Mouse (Mus musculus): Measurements from ENCODE around the gene Myo16. TPM values are rescaled to one million over a fixed set of nuclear protein-coding genes. Genes with fewer than 3 reads are reported as not detected.

Gene Myo16
- polyA plus RNA-seq, 1 experiment from 2014 or later: 0.25 TPM

DNA sequence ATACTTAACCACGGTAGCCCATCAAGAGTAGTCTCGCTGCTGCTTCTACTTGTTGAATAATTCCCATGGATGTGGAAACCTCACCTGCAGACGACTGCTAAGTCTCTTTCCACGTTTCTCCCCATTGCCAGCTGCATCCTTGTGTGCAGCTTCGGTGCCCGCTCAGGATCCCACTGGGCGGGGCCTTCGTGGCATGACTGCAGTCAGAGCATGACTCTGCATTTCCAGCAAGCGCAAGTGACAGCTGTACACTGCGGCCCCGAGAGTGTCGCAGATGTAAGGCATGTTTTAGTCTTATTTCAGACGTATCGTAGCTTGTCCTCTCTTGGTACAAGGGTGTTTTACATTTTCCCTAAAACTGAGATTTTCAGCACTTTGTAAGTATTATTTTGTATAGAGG is 294.8 kb downstream of the Myo16 start:
- no peak overlapping the region for H3K4me2 ChIP-seq (ENCODE audit: low read depth, low read length)
- no peak overlapping the region for H3K4me3 ChIP-seq (ENCODE audit: low read length)
- H3K9me3 ChIP-seq (ENCODE audit: control insufficient read depth, low read length): no peaks in the 10 kb centered on the region
- ATAC-seq (ENCODE audit: low read depth): no peak
- no peak overlapping the region for H3K27ac ChIP-seq (ENCODE audit: low read length)
- whole genome bisulfite sequencing: 73% methylated on average over 14 of the region's 14 CpGs
- H3K27me3 ChIP-seq (ENCODE audit: control insufficient read depth, insufficient read depth, low read depth, low read length): no peaks in the 10 kb centered on the region
- no peaks in the 10 kb centered on the region for H3K36me3 ChIP-seq (ENCODE audit: control insufficient read depth, insufficient read depth, low read length)
- no peak overlapping the region for H3K9ac ChIP-seq (ENCODE audit: low read length)
- no peaks in the 10 kb centered on the region for H3K4me1 ChIP-seq (replicated peaks; ENCODE audit: control insufficient read depth, insufficient read depth, low read length)

DNA sequence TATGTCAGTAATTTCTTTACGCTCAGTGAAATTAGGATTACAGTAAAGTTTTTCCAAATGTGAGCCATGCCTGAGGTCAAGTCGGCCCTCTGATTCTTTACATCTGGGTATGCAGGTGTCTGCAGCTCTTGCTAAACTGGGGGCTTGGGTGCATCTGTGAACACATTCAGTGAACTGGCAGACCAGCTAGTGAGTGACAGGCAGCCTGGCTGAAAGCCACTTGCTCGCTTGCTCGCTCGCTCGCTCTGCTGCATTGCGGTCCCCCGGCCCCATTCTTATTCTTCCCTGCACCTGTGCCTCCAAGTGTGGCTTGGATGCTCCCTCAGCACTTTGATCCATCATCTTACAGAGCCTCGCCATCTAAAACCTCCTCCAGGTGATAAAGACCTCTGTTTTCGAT is 299.3 kb downstream of the Myo16 start:
- H3K27me3 ChIP-seq (ENCODE audit: control insufficient read depth, insufficient read depth, low read depth, low read length): no peaks in the 10 kb centered on the region
- no peak overlapping the region for H3K9ac ChIP-seq (ENCODE audit: low read length)
- no peak overlapping the region for H3K27ac ChIP-seq (ENCODE audit: low read length)
- no peak for ATAC-seq (ENCODE audit: low read depth)
- WGBS: 76% methylated on average over 10 of the region's 10 CpGs
- H3K4me3 ChIP-seq (ENCODE audit: low read length): no peak overlapping the region
- no peaks in the 10 kb centered on the region for H3K9me3 ChIP-seq (ENCODE audit: control insufficient read depth, low read length)
- no peak overlapping the region for H3K4me2 ChIP-seq (ENCODE audit: low read depth, low read length)
- no peaks in the 10 kb centered on the region for H3K36me3 ChIP-seq (ENCODE audit: control insufficient read depth, insufficient read depth, low read length)
- H3K4me1 ChIP-seq (replicated peaks; ENCODE audit: control insufficient read depth, insufficient read depth, low read length): no peaks in the 10 kb centered on the region

DNA sequence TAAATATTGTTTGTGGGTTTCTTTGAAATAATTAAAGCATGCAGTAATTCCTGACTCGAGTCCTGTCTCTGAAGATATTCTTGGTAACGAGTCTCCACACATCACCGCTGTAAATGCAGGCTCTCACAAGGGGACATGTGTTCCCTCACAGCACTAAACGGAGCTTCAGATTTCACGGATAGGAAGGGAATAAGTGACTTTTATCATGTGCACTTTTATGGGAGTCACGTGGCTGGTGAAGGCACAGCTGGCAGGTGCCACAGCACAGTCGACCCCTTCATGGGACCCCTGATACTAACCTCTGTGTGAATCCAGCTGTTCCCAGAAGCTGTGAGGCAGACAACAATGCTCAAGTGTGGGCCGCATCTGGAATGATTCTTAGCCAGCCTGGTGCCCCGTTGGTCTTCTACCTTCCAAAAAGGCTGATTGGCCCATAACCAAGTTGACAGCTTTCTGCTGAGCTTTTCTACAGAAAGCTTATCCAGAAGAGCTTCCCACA is 304.5 kb downstream of the Myo16 start:
- H3K9ac ChIP-seq (ENCODE audit: low read length): no peak overlapping the region
- no peaks in the 10 kb centered on the region for H3K4me1 ChIP-seq (replicated peaks; ENCODE audit: control insufficient read depth, insufficient read depth, low read length)
- H3K4me2 ChIP-seq (ENCODE audit: low read depth, low read length): no peak overlapping the region
- H3K27me3 ChIP-seq (ENCODE audit: control insufficient read depth, insufficient read depth, low read depth, low read length): no peaks in the 10 kb centered on the region
- H3K36me3 ChIP-seq (ENCODE audit: control insufficient read depth, insufficient read depth, low read length): no peaks in the 10 kb centered on the region
- WGBS: 67% methylated on average over 9 of the region's 9 CpGs
- no peak for ATAC-seq (ENCODE audit: low read depth)
- H3K9me3 ChIP-seq (ENCODE audit: control insufficient read depth, low read length): no peaks in the 10 kb centered on the region
- no peak overlapping the region for H3K27ac ChIP-seq (ENCODE audit: low read length)
- H3K4me3 ChIP-seq (ENCODE audit: low read length): no peak overlapping the region

DNA sequence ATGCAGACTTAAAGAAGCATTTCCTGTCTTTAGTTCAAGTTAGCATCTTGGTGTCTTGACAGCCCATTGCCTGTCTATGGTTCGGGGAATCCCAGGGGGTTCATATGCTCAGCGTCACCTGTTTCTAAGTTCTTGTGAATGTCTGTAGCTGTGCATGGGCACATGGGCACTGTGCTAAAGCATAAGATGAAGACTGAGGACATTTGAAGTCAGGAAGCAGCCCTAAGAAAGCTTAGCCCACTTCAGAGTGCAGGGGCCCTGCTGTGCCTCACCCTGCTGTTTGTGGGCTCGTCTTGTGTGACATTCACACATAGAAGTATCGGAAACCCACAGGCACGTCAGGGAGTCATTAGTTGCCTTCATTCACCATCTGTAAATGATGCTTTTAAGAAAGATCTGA is 308.6 kb downstream of the Myo16 start:
- 70% methylated on average over 5 of the region's 5 CpGs for WGBS
- H3K9me3 ChIP-seq (ENCODE audit: control insufficient read depth, low read length): no peaks in the 10 kb centered on the region
- no peak overlapping the region for H3K4me2 ChIP-seq (ENCODE audit: low read depth, low read length)
- no peak overlapping the region for H3K4me3 ChIP-seq (ENCODE audit: low read length)
- H3K36me3 ChIP-seq (ENCODE audit: control insufficient read depth, insufficient read depth, low read length): no peaks in the 10 kb centered on the region
- ATAC-seq (ENCODE audit: low read depth): no peak
- no peaks in the 10 kb centered on the region for H3K27me3 ChIP-seq (ENCODE audit: control insufficient read depth, insufficient read depth, low read depth, low read length)
- H3K27ac ChIP-seq (ENCODE audit: low read length): no peak overlapping the region
- H3K9ac ChIP-seq (ENCODE audit: low read length): no peak overlapping the region
- no peaks in the 10 kb centered on the region for H3K4me1 ChIP-seq (replicated peaks; ENCODE audit: control insufficient read depth, insufficient read depth, low read length)

DNA sequence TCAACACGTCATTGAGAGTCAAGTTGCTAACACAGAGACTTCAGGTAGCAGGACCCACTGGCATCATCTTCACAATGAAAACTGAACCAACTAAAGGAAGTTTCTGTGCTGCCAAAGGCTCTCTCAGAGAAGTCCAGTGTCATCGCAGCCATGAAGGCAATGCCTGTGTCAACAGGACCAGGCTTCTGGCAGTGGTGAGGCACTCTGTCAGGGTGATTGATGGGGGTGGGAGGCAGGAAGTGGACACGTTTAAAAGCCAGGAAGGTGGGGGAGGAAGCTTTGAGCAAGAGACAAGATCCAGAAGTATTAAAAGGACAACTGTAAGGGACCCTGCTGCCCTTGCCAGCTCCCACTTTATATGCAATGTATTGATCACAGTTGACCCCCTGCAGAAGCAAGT is 314.8 kb downstream of the Myo16 start:
- 16% methylated on average over 3 of the region's 3 CpGs for WGBS
- no peak for ATAC-seq (ENCODE audit: low read depth)

DNA sequence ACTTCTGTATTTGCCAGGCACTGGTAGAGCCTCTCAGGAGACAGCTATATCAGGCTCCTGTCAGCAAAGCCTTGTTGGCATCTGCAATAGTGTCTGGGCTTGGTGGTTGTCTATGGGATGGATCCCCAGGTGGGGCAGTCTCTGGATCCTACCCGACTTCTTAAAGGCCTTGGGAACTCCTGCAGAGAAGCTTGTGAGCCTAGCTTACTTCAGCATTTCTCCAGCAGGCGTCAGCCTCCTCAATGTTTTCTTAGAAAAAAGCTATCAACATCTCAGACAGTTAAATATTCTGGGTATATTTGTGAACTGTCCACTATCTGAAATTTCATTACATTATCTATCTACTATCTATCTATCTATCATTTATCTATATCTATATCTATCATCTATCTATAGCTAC is 315.9 kb downstream of the Myo16 start:
- H3K27me3 ChIP-seq (ENCODE audit: control insufficient read depth, insufficient read depth, low read depth, low read length): no peaks in the 10 kb centered on the region
- H3K4me2 ChIP-seq (ENCODE audit: low read depth, low read length): no peak overlapping the region
- H3K4me1 ChIP-seq (replicated peaks; ENCODE audit: control insufficient read depth, insufficient read depth, low read length): no peaks in the 10 kb centered on the region
- no peaks in the 10 kb centered on the region for H3K9me3 ChIP-seq (ENCODE audit: control insufficient read depth, low read length)
- no peak overlapping the region for H3K4me3 ChIP-seq (ENCODE audit: low read length)
- H3K9ac ChIP-seq (ENCODE audit: low read length): no peak overlapping the region
- WGBS: 55% methylated on average over 2 of the region's 2 CpGs
- no peak for ATAC-seq (ENCODE audit: low read depth)
- H3K27ac ChIP-seq (ENCODE audit: low read length): no peak overlapping the region
- no peaks in the 10 kb centered on the region for H3K36me3 ChIP-seq (ENCODE audit: control insufficient read depth, insufficient read depth, low read length)

More for the DNA sequence above, 314.8 kb downstream of the Myo16 start:
- H3K4me1 ChIP-seq (replicated peaks; ENCODE audit: control insufficient read depth, insufficient read depth, low read length): no peaks in the 10 kb centered on the region
- H3K27me3 ChIP-seq (ENCODE audit: control insufficient read depth, insufficient read depth, low read depth, low read length): no peaks in the 10 kb centered on the region
- no peak overlapping the region for H3K4me2 ChIP-seq (ENCODE audit: low read depth, low read length)
- no peaks in the 10 kb centered on the region for H3K9me3 ChIP-seq (ENCODE audit: control insufficient read depth, low read length)
- H3K27ac ChIP-seq (ENCODE audit: low read length): no peak overlapping the region
- no peak overlapping the region for H3K4me3 ChIP-seq (ENCODE audit: low read length)
- no peak overlapping the region for H3K9ac ChIP-seq (ENCODE audit: low read length)
- H3K36me3 ChIP-seq (ENCODE audit: control insufficient read depth, insufficient read depth, low read length): no peaks in the 10 kb centered on the region

DNA sequence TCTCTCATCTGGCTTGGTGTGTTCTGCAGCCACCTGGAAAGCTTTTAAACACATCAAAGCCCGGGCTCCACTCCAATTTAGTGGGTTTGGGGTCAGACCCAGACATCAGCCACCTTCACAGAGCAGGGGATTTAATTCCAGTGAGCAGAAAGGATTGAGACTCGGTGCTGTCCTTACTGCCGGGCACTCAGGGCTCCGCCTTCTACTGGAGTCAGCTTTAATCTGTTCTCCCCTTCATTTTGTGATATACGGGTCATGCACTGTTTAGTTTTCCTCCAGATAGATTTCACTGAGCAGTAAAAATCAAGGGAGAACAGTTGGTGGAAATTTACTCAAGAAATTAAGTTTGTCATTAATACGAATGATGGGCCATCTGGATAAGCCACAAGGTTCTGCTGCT is 316.6 kb downstream of the Myo16 start:
- H3K27ac ChIP-seq (ENCODE audit: low read length): no peak overlapping the region
- ATAC-seq (ENCODE audit: low read depth): no peak

DNA sequence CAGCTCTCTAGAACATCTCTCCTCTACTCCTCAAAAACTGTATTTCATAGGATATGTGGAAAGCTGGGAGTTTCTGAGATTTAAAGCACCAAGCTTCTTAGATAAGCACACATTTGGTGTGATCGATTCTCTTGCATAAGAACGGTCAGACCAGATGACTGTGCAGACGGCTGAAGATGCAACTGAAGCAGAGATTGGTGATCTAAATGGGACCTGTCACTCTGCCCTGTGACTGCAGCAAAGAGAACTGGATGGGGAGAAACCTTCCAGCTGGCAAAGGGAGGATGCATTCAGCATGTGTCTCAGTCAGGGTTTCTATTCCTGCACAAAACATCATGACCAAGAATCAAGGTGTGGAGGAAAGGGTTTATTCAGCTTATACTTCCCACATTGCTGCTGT is 318.7 kb downstream of the Myo16 start:
- no peak overlapping the region for H3K9ac ChIP-seq (ENCODE audit: low read length)
- WGBS: 62% methylated on average over 3 of the region's 3 CpGs
- H3K27me3 ChIP-seq (ENCODE audit: control insufficient read depth, insufficient read depth, low read depth, low read length): no peaks in the 10 kb centered on the region
- ATAC-seq (ENCODE audit: low read depth): no peak
- H3K4me3 ChIP-seq (ENCODE audit: low read length): no peak overlapping the region
- H3K9me3 ChIP-seq (ENCODE audit: control insufficient read depth, low read length): no peaks in the 10 kb centered on the region
- H3K4me1 ChIP-seq (replicated peaks; ENCODE audit: control insufficient read depth, insufficient read depth, low read length): no peaks in the 10 kb centered on the region
- H3K27ac ChIP-seq (ENCODE audit: low read length): no peak overlapping the region
- H3K4me2 ChIP-seq (ENCODE audit: low read depth, low read length): no peak overlapping the region
- H3K36me3 ChIP-seq (ENCODE audit: control insufficient read depth, insufficient read depth, low read length): no peaks in the 10 kb centered on the region

More for the DNA sequence above, 316.6 kb downstream of the Myo16 start:
- H3K4me3 ChIP-seq (ENCODE audit: low read length): no peak overlapping the region
- H3K27me3 ChIP-seq (ENCODE audit: control insufficient read depth, insufficient read depth, low read depth, low read length): no peaks in the 10 kb centered on the region
- no peak overlapping the region for H3K4me2 ChIP-seq (ENCODE audit: low read depth, low read length)
- no peaks in the 10 kb centered on the region for H3K9me3 ChIP-seq (ENCODE audit: control insufficient read depth, low read length)
- WGBS: 41% methylated on average over 6 of the region's 6 CpGs
- no peak overlapping the region for H3K9ac ChIP-seq (ENCODE audit: low read length)
- no peaks in the 10 kb centered on the region for H3K4me1 ChIP-seq (replicated peaks; ENCODE audit: control insufficient read depth, insufficient read depth, low read length)
- no peaks in the 10 kb centered on the region for H3K36me3 ChIP-seq (ENCODE audit: control insufficient read depth, insufficient read depth, low read length)

DNA sequence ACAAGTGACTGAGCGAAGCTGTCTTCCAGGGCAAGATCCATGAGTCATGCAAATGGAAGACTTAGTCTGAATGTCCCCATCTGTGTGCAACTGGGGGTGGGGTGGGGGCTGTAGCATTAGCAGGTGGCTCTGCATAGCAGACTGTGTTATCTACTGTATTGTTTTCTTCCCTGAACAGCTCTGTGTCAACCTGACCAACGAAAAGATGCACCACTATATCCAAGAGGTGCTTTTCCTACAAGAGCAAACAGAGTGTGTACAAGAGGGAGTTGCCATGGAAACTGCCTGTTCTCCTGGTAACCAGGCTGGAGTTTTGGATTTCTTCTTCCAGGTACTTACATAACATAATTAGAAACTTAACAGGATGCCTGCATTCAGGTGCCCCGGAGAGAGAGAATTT is 320.7 kb downstream of the Myo16 start:
- H3K4me1 ChIP-seq (replicated peaks; ENCODE audit: control insufficient read depth, insufficient read depth, low read length): no peaks in the 10 kb centered on the region
- H3K9me3 ChIP-seq (ENCODE audit: control insufficient read depth, low read length): no peaks in the 10 kb centered on the region
- ATAC-seq (ENCODE audit: low read depth): no peak
- 58% methylated on average over 3 of the region's 3 CpGs for WGBS
- H3K4me2 ChIP-seq (ENCODE audit: low read depth, low read length): no peak overlapping the region
- no peak overlapping the region for H3K9ac ChIP-seq (ENCODE audit: low read length)
- H3K27me3 ChIP-seq (ENCODE audit: control insufficient read depth, insufficient read depth, low read depth, low read length): no peaks in the 10 kb centered on the region
- no peak overlapping the region for H3K27ac ChIP-seq (ENCODE audit: low read length)
- no peaks in the 10 kb centered on the region for H3K36me3 ChIP-seq (ENCODE audit: control insufficient read depth, insufficient read depth, low read length)
- no peak overlapping the region for H3K4me3 ChIP-seq (ENCODE audit: low read length)

DNA sequence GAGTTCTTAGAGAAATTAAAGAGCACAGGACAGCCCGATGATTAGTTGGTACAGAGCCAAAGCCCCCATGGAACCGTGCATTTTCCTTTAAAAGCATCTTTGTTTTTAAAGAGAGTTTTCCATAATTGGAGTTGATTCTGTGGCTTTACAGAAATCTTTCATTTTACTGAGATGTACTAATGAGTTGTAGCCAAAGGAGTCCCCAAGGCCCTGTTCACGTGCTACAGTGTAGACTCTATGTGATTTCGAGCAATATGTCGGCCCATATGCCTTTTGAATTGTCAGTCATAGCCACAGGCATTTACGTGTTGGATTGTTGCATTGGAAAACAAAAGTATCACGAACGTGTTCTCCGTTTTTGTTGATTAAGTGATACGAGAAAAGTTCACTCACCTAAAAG is 325.3 kb downstream of the Myo16 start:
- H3K9me3 ChIP-seq (ENCODE audit: control insufficient read depth, low read length): no peaks in the 10 kb centered on the region
- no peak overlapping the region for H3K4me2 ChIP-seq (ENCODE audit: low read depth, low read length)
- H3K36me3 ChIP-seq (ENCODE audit: control insufficient read depth, insufficient read depth, low read length): no peaks in the 10 kb centered on the region
- WGBS: 77% methylated on average over 10 of the region's 10 CpGs
- H3K9ac ChIP-seq (ENCODE audit: low read length): no peak overlapping the region
- ATAC-seq (ENCODE audit: low read depth): no peak
- H3K27me3 ChIP-seq (ENCODE audit: control insufficient read depth, insufficient read depth, low read depth, low read length): no peaks in the 10 kb centered on the region
- H3K27ac ChIP-seq (ENCODE audit: low read length): no peak overlapping the region
- H3K4me3 ChIP-seq (ENCODE audit: low read length): no peak overlapping the region
- no peaks in the 10 kb centered on the region for H3K4me1 ChIP-seq (replicated peaks; ENCODE audit: control insufficient read depth, insufficient read depth, low read length)

All from lung, embryonic 16.5 days (tissue).